Mouse (Mus musculus): ENCODE data around the gene Prdm16. TPM values are rescaled to one million over a fixed set of nuclear protein-coding genes. Genes with fewer than 3 reads are reported as not detected.

Gene Prdm16
- polyA plus RNA-seq, 1 experiment = 2.0 TPM

- Histone ChIP-seq H3K27ac (ENCODE audit: insufficient read depth, low read length) (no peak overlapping the region), H3K27me3 (ENCODE audit: control insufficient read depth, insufficient read depth, low read length) (no peaks in the 10 kb centered on the region), H3K4me3 (ENCODE audit: extremely low read depth, insufficient read depth, insufficient read length) (no peak overlapping the region), H3K36me3 (ENCODE audit: control insufficient read depth, insufficient read depth, low read length) (no peaks in the 10 kb centered on the region), H3K4me1 (ENCODE audit: control insufficient read depth, insufficient read depth, insufficient read length) (no peaks in the 10 kb centered on the region)
- WGBS = 81% methylated on average over 5 of the region's 5 CpGs
- TF ChIP-seq POLR2A (IDR thresholded peaks at IDR 0.05; ENCODE audit: low read depth, low read length) (no peak), CTCF (IDR thresholded peaks at IDR 0.05; ENCODE audit: extremely low read depth, insufficient read depth, insufficient read length, insufficient replicate concordance) (no peak)
- no peak for DNase-seq (ENCODE audit: low read depth in 1 of 2, low spot score in 2 of 2)
These were observed 170.4 kb downstream of the Prdm16 start for GRCm38 (mm10) chr4:154466305-154466704.

DNA sequence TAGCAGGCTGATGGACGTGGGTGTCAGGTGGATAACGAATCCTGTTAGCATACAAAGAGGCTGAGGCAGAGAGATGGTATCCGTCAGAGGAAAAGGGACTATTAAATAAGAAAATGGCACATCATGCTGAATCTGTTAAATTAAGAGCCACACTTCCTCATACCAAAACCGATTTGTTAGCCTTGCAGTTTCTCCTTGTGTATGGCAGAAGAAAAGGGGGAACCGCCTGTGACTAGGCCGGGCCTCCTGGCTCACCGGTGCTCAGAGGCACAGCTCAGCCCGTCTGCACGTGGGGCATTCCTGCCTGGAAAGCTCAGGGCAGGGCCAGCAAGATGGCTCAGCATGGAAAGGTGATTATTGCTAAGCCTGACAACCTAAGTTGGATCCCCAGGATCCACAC is 171.6 kb downstream of the Prdm16 start:
- H3K27me3 ChIP-seq (ENCODE audit: control insufficient read depth, insufficient read depth, low read length) = no peaks in the 10 kb centered on the region
- WGBS = 32% methylated on average over 9 of the region's 9 CpGs
- H3K36me3 ChIP-seq (ENCODE audit: control insufficient read depth, insufficient read depth, low read length) = no peaks in the 10 kb centered on the region
- TF ChIP-seq POLR2A (IDR thresholded peaks at IDR 0.05; ENCODE audit: low read depth, low read length) (no peak), CTCF (IDR thresholded peaks at IDR 0.05; ENCODE audit: extremely low read depth, insufficient read depth, insufficient read length, insufficient replicate concordance) (no peak)
- H3K4me1 ChIP-seq (ENCODE audit: control insufficient read depth, insufficient read depth, insufficient read length) = no peaks in the 10 kb centered on the region
- no peak for DNase-seq (ENCODE audit: low read depth in 1 of 2, low spot score in 2 of 2)
- no peak overlapping the region for H3K4me3 ChIP-seq (ENCODE audit: extremely low read depth, insufficient read depth, insufficient read length)
- H3K27ac ChIP-seq (ENCODE audit: insufficient read depth, low read length) = no peak overlapping the region

GRCm38 (mm10) chr4:154460021-154460420 is 176.7 kb downstream of the Prdm16 start:
- no peak overlapping the region for H3K4me3 ChIP-seq (ENCODE audit: extremely low read depth, insufficient read depth, insufficient read length)
- DNase-seq (ENCODE audit: low read depth in 1 of 2, low spot score in 2 of 2) = no peak
- TF ChIP-seq POLR2A (IDR thresholded peaks at IDR 0.05; ENCODE audit: low read depth, low read length) (no peak), CTCF (IDR thresholded peaks at IDR 0.05; ENCODE audit: extremely low read depth, insufficient read depth, insufficient read length, insufficient replicate concordance) (no peak)
- no peaks in the 10 kb centered on the region for H3K4me1 ChIP-seq (ENCODE audit: control insufficient read depth, insufficient read depth, insufficient read length)
- no peaks in the 10 kb centered on the region for H3K27me3 ChIP-seq (ENCODE audit: control insufficient read depth, insufficient read depth, low read length)
- no peak overlapping the region for H3K27ac ChIP-seq (ENCODE audit: insufficient read depth, low read length)
- WGBS = 94% methylated on average over 13 of the region's 13 CpGs
- no peaks in the 10 kb centered on the region for H3K36me3 ChIP-seq (ENCODE audit: control insufficient read depth, insufficient read depth, low read length)

GRCm38 (mm10) chr4:154457756-154458155 is 178.9 kb downstream of the Prdm16 start:
- WGBS = 78% methylated on average over 3 of the region's 3 CpGs
- no peak for TF ChIP-seq POLR2A (IDR thresholded peaks at IDR 0.05; ENCODE audit: low read depth, low read length)
- TF ChIP-seq CTCF (IDR thresholded peaks at IDR 0.05; ENCODE audit: extremely low read depth, insufficient read depth, insufficient read length, insufficient replicate concordance) = no peak
- no peak for DNase-seq (ENCODE audit: low read depth in 1 of 2, low spot score in 2 of 2)
- H3K27ac ChIP-seq (ENCODE audit: insufficient read depth, low read length) = no peak overlapping the region
- no peaks in the 10 kb centered on the region for H3K36me3 ChIP-seq (ENCODE audit: control insufficient read depth, insufficient read depth, low read length)
- H3K27me3 ChIP-seq (ENCODE audit: control insufficient read depth, insufficient read depth, low read length) = no peaks in the 10 kb centered on the region
- no peak overlapping the region for H3K4me3 ChIP-seq (ENCODE audit: extremely low read depth, insufficient read depth, insufficient read length)
- H3K4me1 ChIP-seq (ENCODE audit: control insufficient read depth, insufficient read depth, insufficient read length) = no peaks in the 10 kb centered on the region

GRCm38 (mm10) chr4:154456265-154456822 is 180.3 kb downstream of the Prdm16 start:
- H3K4me3 ChIP-seq (ENCODE audit: extremely low read depth, insufficient read depth, insufficient read length) = no peak overlapping the region
- H3K4me1 ChIP-seq (ENCODE audit: control insufficient read depth, insufficient read depth, insufficient read length) = no peaks in the 10 kb centered on the region
- no peaks in the 10 kb centered on the region for H3K27me3 ChIP-seq (ENCODE audit: control insufficient read depth, insufficient read depth, low read length)
- 91% methylated on average over 11 of the region's 11 CpGs for WGBS
- TF ChIP-seq CTCF (IDR thresholded peaks at IDR 0.05; ENCODE audit: extremely low read depth, insufficient read depth, insufficient read length, insufficient replicate concordance) (no peak), POLR2A (IDR thresholded peaks at IDR 0.05; ENCODE audit: low read depth, low read length) (no peak)
- no peak overlapping the region for H3K27ac ChIP-seq (ENCODE audit: insufficient read depth, low read length)
- no peak for DNase-seq (ENCODE audit: low read depth in 1 of 2, low spot score in 2 of 2)
- no peaks in the 10 kb centered on the region for H3K36me3 ChIP-seq (ENCODE audit: control insufficient read depth, insufficient read depth, low read length)

DNA sequence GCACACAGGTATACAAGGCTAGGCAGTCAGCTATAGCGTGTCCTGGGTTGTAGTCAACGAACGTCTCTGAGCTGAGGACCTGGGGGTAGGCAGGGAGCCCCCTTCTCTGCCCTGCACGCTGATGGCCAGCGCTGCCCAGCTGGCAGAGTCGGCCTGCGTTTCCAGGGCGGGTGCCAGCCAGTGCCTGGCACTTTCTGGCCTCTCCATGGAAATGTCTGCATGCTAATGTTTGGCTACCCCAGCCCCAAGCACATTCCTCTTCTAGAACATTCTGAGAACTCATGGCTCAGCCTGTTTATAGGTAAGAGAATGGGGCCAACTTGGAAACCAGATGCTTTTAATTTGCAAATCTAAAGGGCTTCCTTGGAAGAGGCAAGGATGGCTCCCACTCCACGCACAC is 186.2 kb downstream of the Prdm16 start:
- 93% methylated on average over 9 of the region's 9 CpGs for WGBS
- H3K27ac ChIP-seq (ENCODE audit: insufficient read depth, low read length) = no peak overlapping the region
- no peak overlapping the region for H3K4me3 ChIP-seq (ENCODE audit: extremely low read depth, insufficient read depth, insufficient read length)
- no peaks in the 10 kb centered on the region for H3K4me1 ChIP-seq (ENCODE audit: control insufficient read depth, insufficient read depth, insufficient read length)
- H3K36me3 ChIP-seq (ENCODE audit: control insufficient read depth, insufficient read depth, low read length) = no peaks in the 10 kb centered on the region
- no peak for DNase-seq (ENCODE audit: low read depth in 1 of 2, low spot score in 2 of 2)
- no peak for TF ChIP-seq POLR2A (IDR thresholded peaks at IDR 0.05; ENCODE audit: low read depth, low read length)
- no peak for TF ChIP-seq CTCF (IDR thresholded peaks at IDR 0.05; ENCODE audit: extremely low read depth, insufficient read depth, insufficient read length, insufficient replicate concordance)
- no peaks in the 10 kb centered on the region for H3K27me3 ChIP-seq (ENCODE audit: control insufficient read depth, insufficient read depth, low read length)

DNA sequence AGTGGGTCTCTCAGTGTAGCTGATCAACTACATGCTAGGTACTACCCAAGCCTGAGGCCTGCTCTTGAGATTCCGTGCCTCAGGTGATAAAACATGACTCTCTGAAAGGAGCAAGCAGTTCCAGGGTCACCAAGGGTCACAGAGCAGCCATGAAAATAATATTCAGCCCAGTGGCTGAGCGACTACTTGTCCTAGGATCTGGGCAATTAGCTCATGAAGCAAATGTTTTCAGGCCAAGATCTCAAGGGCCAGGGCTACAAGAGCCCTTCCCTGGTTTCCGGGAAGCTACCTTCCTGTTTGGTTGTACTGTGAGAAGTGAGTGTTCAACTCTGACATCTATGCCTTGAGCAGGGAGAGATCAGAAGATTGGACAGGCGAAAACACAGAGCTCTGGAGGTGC is 186.6 kb downstream of the Prdm16 start:
- Histone ChIP-seq H3K4me3 (ENCODE audit: extremely low read depth, insufficient read depth, insufficient read length) (no peak overlapping the region), H3K27ac (ENCODE audit: insufficient read depth, low read length) (no peak overlapping the region), H3K36me3 (ENCODE audit: control insufficient read depth, insufficient read depth, low read length) (no peaks in the 10 kb centered on the region), H3K4me1 (ENCODE audit: control insufficient read depth, insufficient read depth, insufficient read length) (no peaks in the 10 kb centered on the region), H3K27me3 (ENCODE audit: control insufficient read depth, insufficient read depth, low read length) (no peaks in the 10 kb centered on the region)
- no peak for DNase-seq (ENCODE audit: low read depth in 1 of 2, low spot score in 2 of 2)
- 79% methylated on average over 4 of the region's 4 CpGs for WGBS
- no peak for TF ChIP-seq CTCF (IDR thresholded peaks at IDR 0.05; ENCODE audit: extremely low read depth, insufficient read depth, insufficient read length, insufficient replicate concordance)
